Mouse (Mus musculus): ENCODE measurements around the gene Grk4.
"Not testable (repeated sequence)": the region's sequence is repeated elsewhere in the genome, so short reads cannot be mapped to it uniquely, and the experiment has no call there.

Gene Grk4

DNA sequence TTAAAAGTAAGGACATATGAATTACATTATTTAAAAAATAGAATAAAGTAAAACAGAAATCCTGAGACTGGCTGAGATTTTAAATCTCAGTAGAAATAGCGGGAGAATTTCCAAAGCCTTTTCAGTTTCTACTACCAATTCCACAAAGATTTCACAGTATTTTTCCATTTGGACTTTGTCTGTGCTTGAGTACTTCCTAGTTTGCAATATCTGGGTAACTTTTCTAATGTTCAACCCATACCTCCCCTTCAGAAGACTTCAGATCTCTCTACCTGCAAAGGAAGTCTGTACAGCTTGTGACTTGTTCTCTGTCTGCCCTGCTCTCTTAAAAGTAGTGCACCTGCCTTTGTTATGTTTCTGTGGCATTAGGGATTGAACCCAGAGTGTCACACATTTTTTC is 48.3 kb downstream of the Grk4 start:
- no peak for DNase-seq (ENCODE audit: low spot score in 2 of 2)

DNA sequence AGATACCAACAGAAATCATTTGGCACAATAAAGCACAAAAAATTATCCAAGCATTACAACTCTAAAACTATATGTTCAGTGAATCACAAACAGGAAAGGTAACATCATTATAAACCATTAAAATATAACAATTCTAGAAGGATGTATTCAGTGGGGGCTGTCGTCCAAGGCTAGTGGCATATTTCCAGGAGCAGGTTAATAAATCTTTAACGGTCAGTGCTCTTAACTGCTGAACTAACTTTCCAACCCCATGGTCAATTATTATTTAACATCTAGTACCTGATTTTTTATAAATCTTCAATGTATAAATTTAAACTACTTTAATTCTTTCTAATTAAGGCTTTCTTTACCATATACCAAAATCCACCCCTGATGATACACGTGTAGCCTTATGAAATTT is 54.2 kb downstream of the Grk4 start:
- not testable (repeated sequence) for DNase-seq (ENCODE audit: low spot score in 2 of 2)

DNA sequence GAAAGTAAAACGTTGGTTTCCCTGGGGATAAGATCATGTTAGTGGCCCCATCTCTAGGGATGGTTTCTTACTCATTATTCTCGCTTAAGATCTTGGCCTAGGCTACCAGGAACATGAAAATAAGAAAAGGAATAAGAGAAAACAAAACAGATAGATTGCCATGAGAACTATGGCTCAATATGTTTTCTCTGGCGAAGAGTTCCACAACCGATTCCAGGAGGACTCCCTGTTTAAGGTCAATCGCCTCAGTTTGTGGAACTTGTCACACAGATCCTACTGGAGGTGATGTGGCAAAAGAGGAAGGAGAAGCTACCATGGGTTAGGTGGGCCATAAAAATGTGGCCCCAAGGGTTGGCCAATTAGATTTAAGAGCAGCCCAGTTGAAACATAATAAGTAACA is 54.6 kb downstream of the Grk4 start:
- DNase-seq (ENCODE audit: low spot score in 2 of 2): no peak

DNA sequence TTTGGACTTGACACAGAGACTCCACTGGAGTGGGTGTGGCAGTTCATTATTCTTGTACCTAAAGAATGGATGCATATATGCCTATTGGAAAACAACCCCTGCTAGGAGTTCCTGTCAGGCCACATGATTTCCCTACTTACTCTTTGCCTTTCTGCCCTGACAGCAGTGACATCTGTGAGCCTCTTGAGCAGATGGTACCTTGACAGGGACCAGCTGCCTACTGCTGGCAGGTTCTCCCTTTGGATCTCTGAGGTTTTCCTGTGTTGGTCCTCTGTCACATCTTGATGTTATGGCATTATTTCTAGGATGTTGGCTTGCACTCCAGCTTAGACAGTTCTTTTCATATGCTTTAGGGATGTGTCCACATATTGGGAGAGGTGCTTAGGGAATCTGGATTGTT is 69.0 kb downstream of the Grk4 start:
- DNase-seq (ENCODE audit: low spot score in 2 of 2): no peak

DNA sequence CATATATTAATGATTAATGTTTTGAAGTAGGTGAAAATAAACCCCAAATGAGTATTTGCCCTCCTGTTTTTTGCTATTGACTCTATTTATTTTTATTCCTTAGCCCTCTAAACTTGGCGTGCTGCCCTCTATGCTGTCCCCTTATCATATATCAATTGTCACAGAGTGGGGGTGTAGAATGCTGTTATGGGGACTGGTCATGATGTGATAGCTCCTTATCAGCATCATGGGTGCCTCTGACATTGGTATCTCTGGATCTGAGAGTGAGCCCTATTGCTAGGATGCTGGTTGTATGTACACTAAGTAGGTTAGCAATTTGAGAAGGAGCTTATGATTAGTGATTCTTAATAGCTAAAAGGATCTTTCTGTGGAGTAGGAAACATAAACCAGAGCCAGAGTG is 70.1 kb downstream of the Grk4 start:
- DNase-seq (ENCODE audit: low spot score in 2 of 2): no peak

DNA sequence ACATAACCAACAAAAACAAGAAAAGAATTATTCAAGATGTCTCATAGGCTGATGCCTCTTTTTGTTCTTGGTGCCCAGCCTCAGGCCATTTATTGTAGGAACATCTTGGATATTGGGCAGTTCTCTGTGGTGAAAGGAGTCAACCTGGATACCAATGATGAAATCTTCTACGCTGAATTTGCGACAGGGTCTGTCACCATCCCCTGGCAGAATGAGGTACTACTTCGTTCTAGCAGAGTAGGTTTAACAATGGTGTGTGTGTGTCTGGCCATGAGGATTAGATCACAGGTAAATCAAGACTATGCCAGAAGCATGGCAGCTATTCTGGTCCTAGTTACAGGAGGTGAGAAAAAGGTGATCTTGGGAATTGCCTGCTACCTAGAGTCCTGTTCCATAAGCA is 91.3 kb downstream of the Grk4 start:
- DNase-seq (ENCODE audit: low spot score in 2 of 2): no peak

DNA sequence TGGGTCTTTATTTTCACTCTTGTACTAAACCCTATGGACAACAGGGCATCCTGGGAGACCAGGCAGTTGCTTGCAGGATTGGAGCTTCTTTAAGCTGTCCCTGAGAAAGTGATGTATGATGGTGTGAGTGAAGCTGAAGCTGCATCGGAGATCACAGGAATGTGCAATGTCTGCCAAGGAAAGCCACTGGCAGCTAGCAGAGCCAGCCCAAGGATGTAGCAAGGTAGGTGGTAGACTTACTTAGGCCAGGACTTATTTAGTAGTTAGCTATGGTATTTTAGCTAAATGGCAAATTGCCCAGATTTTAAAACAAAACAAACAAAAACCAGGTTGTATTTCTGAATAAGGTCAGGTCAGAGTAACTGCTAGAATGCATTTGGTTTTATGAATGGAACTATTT is 98.6 kb downstream of the Grk4 start:
- DNase-seq (ENCODE audit: low spot score in 2 of 2): no peak

DNA sequence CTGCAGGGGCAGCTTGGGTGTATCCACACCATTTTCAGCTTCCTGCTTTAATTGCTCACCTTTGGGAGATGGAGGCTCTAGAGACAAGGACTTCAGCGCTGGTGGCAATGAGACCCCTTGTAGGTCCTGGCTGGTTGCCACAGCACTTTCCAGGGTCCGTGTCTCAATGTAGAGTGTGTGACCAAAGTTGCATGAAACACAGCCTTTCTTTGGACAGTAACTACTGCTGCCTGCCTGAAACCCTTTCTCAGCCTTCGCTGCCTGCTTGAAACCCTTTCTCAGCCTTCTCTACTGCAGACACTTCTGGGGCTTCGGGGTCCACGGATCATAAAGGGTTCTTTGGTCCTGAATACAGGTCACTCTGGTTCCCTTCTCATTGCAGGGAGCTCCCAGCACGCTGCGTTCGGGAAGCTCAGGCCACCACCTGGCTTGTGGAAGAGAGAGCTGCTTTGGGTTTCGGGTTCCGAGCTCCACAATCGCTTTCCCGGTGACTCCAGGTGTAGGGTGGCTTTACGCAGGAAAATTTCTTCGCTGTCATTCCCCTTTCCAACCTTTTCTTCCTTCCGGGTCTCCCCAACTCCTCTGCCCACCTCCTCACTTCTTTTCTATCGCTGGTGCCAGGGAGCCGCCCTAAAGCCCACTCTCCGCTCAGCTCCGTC is 100.8 kb downstream of the Grk4 start:
- peak; percentile 7 to 10 for DNase-seq (ENCODE audit: low spot score in 2 of 2)

DNA sequence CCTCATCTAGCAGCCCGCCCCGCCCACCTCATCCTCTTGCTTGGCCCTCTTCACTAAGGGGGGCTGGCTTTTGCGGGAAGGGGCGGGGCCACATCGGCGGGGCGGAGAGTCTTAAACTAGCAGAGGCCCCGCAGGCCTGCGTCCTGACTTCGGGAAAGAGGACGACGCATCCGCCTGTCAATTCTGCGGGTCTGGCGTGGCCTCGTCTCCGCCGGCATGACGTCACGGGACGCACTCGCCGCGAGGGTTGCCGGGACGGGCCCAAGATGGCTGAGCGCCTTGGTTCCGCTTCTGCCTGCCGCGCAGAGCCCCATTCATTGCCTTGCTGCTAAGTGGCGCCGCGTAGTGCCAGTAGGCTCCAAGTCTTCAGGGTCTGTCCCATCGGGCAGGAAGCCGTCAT is 101.3 kb downstream of the Grk4 start, which contains the start of gene Htt:
TSS of gene Htt (plus strand) at position 232 of the 400 bp plus-strand sequence.
- peak; percentile 88 to 91 for DNase-seq (ENCODE audit: low spot score in 2 of 2)

DNA sequence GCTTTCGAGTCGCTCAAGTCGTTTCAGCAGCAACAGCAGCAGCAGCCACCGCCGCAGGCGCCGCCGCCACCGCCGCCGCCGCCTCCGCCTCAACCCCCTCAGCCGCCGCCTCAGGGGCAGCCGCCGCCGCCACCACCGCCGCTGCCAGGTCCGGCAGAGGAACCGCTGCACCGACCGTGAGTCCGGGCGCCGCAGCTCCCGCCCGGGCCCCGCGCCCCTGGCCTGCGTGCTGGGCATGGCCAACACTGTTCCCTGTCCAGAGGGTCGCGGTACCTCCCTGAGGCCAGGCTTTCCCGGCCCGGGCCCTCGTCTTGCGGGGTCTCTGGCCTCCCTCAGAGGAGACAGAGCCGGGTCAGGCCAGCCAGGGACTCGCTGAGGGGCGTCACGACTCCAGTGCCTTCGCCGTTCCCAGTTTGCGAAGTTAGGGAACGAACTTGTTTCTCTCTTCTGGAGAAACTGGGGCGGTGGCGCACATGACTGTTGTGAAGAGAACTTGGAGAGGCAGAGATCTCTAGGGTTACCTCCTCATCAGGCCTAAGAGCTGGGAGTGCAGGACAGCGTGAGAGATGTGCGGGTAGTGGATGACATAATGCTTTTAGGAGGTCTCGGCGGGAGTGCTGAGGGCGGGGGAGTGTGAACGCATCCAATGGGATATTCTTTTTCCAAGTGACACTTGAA is 101.9 kb downstream of the Grk4 start:
- DNase-seq (ENCODE audit: low spot score in 2 of 2): no peak

DNA sequence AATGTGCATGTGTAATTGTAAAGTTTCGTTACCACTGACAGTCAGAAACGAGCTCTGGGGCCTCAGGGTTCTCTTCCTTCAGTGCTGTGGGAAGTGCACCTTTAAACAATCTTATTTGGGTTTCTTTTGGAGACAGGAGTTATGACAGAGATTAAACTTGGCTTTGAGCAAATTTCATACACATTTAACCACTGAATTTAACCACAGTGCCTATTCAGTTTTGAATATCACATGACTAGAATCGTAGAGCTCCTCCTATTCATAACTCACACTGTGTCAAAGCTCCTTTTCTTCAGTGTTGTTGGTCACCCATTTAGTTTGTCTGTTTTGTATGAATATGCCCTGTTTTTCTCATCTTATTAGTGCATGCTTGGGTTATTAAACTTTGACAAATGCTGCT is 111.6 kb downstream of the Grk4 start:
- no peak for DNase-seq (ENCODE audit: low spot score in 2 of 2)

DNA sequence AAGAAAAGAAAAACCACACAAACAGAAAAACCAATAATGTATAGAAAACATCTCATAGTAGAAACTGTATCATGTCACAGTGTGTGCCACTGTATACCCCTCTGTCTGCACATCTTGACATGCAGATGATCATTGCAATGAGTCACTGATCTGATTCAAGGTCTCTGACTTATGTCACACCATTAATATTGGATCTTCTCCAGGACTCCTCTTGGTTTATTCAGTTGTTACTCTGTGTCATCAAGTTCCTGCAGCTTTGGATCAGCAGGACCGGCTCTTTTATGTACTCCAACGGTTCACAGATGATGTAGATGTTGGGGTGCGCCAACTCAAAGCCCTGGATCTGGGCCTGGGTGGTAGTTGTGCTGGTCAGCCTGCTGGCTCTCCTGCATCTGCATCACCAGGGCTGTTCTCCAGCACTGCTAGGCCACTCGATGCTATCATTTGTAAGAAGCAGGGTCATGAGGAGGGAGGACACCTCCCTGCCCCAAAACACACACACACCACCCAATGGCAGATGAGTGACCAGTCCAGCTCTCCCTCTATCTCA is 112.6 kb downstream of the Grk4 start:
- no peak for DNase-seq (ENCODE audit: low spot score in 2 of 2)

DNA sequence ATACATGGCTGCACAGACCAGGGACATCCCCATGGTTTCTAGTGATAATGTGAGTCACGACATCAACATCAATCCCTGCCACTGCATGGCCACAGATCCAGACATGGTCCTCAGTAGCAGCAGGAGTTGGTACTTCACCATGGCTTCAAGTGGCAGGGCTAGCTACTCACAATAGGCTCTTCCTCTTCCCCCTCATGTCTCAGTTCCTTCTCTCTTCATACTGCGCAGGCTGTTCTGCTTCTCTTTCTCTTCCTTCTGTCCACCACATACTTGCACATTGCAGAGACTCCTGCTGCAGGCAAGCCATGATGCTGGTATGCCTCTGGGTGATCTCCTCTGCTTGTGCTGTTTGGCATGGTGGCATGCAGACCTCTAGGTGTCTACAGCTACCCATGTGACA is 113.2 kb downstream of the Grk4 start:
- no peak for DNase-seq (ENCODE audit: low spot score in 2 of 2)

DNA sequence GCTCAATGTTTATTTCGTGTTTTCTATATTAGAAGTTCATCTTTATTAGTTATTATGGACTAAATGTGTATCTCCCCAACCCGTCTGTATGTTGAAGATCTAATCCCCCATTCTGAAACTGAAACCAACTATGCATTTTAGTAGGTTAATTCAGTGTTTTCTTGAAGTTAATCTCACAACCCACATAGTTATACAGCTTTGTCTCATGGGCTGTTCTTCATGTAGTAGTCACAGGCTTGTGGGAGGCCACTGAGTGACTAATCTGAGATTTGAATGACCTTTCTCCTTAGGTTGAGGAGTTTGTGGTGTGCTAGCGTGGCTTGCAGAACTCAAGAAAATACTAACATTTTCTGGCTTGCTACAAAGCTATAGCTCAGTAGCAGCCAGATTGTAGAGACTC is 124.8 kb downstream of the Grk4 start:
- DNase-seq (ENCODE audit: low spot score in 2 of 2): no peak

DNA sequence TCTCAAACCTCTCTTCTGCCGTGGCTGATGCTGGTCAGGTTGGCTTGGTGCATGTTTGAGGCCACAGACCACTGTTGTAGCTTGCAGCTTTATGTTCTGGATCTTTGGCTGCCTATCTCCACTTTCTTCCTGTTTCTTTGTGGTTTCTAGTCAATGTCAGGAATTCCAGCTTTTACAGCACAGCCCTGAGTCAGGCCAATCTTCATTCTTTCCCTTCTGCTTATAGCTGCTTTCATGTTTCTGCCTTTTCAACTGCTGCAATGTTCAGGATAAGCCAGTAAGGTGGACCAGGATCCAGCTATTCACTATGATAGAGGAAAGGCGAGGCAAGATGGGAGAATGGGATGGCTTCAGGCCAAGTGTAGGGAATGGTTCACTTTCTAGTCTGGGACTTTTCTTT is 131.0 kb downstream of the Grk4 start:
- no peak for DNase-seq (ENCODE audit: low spot score in 2 of 2)

DNA sequence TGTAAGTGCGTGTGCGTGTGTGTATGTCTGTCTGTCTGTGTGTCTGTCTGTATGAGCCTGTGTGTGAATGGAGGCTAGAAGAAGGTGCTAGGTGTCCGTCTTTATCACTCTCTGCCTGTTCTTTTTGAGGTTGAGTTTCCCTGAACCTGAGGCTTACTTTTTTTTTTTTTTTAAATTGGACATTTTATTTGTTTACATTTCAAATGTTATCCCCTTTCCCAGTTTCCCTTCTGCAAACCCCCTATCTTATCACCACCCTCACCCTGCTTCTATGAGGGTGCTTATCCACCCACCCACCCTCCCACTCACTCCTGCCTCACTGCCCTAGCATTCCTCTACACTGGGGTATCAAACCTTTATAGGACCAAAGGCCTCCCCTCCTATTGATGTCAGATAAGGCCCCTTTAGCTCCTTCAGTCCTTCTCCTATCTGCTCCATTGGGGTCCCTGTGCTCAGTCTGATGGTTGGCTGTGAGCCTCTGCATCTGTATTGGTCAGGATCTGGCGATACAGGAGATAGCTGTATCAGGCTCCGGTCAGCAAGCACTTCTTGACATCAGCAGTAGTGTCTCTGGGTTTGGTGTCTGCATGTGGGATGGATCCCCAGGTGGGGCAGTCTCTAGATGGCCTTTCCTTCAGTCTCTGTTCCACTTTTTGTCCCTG is 140.2 kb downstream of the Grk4 start:
- no peak for DNase-seq (ENCODE audit: low spot score in 2 of 2)
